Mouse (Mus musculus): ENCODE measurements around the gene Sla2. TPM values are rescaled to one million over a fixed set of nuclear protein-coding genes. Genes with fewer than 3 reads are reported as not detected.
"Not testable (repeated sequence)": the region's sequence is repeated elsewhere in the genome, so short reads cannot be mapped to it uniquely, and the experiment has no call there.

The Sla2 gene
- polyA plus RNA-seq, 1 experiment: 0.03 TPM

- no peak for TF ChIP-seq POLR2A (IDR thresholded peaks at IDR 0.05; ENCODE audit: borderline replicate concordance, extremely low read depth, insufficient read depth, insufficient read length, poor library complexity, severe bottlenecking)
- TF ChIP-seq CTCF (IDR thresholded peaks at IDR 0.05; ENCODE audit: borderline replicate concordance, extremely low read depth, insufficient read depth, insufficient read length): no peak
- DNase-seq (ENCODE audit: low read depth): peak; percentile 24
These were observed 43.7 kb downstream of the Sla2 start for GRCm38 (mm10) chr2:156843331-156843730.

GRCm38 (mm10) chr2:156842711-156843110, 44.3 kb downstream of the Sla2 start:
- DNase-seq (ENCODE audit: low read depth): peak; percentile 37

GRCm38 (mm10) chr2:156841841-156842706, 44.9 kb downstream of the Sla2 start:
- TF ChIP-seq CTCF (IDR thresholded peaks at IDR 0.05; ENCODE audit: borderline replicate concordance, extremely low read depth, insufficient read depth, insufficient read length): no peak
- TF ChIP-seq POLR2A (IDR thresholded peaks at IDR 0.05; ENCODE audit: borderline replicate concordance, extremely low read depth, insufficient read depth, insufficient read length, poor library complexity, severe bottlenecking): no peak
- peak; percentile 93 for DNase-seq (ENCODE audit: low read depth)

More at GRCm38 (mm10) chr2:156842711-156843110, 44.3 kb downstream of the Sla2 start:
- no peak for TF ChIP-seq CTCF (IDR thresholded peaks at IDR 0.05; ENCODE audit: borderline replicate concordance, extremely low read depth, insufficient read depth, insufficient read length)
- no peak for TF ChIP-seq POLR2A (IDR thresholded peaks at IDR 0.05; ENCODE audit: borderline replicate concordance, extremely low read depth, insufficient read depth, insufficient read length, poor library complexity, severe bottlenecking)

- TF ChIP-seq POLR2A (IDR thresholded peaks at IDR 0.05; ENCODE audit: borderline replicate concordance, extremely low read depth, insufficient read depth, insufficient read length, poor library complexity, severe bottlenecking) (0 out of 2 replicates have a peak, but pooled peaks have one; percentile 1), CTCF (IDR thresholded peaks at IDR 0.05; ENCODE audit: borderline replicate concordance, extremely low read depth, insufficient read depth, insufficient read length) (no peak)
- DNase-seq (ENCODE audit: low read depth): peak; percentile 73
These were observed 45.8 kb downstream of the Sla2 start for GRCm38 (mm10) chr2:156841028-156841840.

- peak; percentile 75 for DNase-seq (ENCODE audit: low read depth)
- no peak for TF ChIP-seq CTCF (IDR thresholded peaks at IDR 0.05; ENCODE audit: borderline replicate concordance, extremely low read depth, insufficient read depth, insufficient read length)
- no peak for TF ChIP-seq POLR2A (IDR thresholded peaks at IDR 0.05; ENCODE audit: borderline replicate concordance, extremely low read depth, insufficient read depth, insufficient read length, poor library complexity, severe bottlenecking)
These were observed 46.5 kb downstream of the Sla2 start for GRCm38 (mm10) chr2:156840301-156841027.

GRCm38 (mm10) chr2:156839319-156840191, 47.4 kb downstream of the Sla2 start, which contains the start of gene Tgif2:
Tgif2 (plus strand) TSS chr2:156840007.
- DNase-seq (ENCODE audit: low read depth): peak; percentile 94
- TF ChIP-seq CTCF (IDR thresholded peaks at IDR 0.05; ENCODE audit: borderline replicate concordance, extremely low read depth, insufficient read depth, insufficient read length) (no peak), POLR2A (IDR thresholded peaks at IDR 0.05; ENCODE audit: borderline replicate concordance, extremely low read depth, insufficient read depth, insufficient read length, poor library complexity, severe bottlenecking) (peak; percentile 33; the same call in 1 of the 2 replicates)

GRCm38 (mm10) chr2:156838839-156839238, 48.2 kb downstream of the Sla2 start:
- TF ChIP-seq CTCF (IDR thresholded peaks at IDR 0.05; ENCODE audit: borderline replicate concordance, extremely low read depth, insufficient read depth, insufficient read length): no peak
- TF ChIP-seq POLR2A (IDR thresholded peaks at IDR 0.05; ENCODE audit: borderline replicate concordance, extremely low read depth, insufficient read depth, insufficient read length, poor library complexity, severe bottlenecking): no peak
- no peak for DNase-seq (ENCODE audit: low read depth)

GRCm38 (mm10) chr2:156834336-156834735, 52.7 kb downstream of the Sla2 start:
- no peak for DNase-seq (ENCODE audit: low read depth)
- TF ChIP-seq POLR2A (IDR thresholded peaks at IDR 0.05; ENCODE audit: borderline replicate concordance, extremely low read depth, insufficient read depth, insufficient read length, poor library complexity, severe bottlenecking) (no peak), CTCF (IDR thresholded peaks at IDR 0.05; ENCODE audit: borderline replicate concordance, extremely low read depth, insufficient read depth, insufficient read length) (no peak)

GRCm38 (mm10) chr2:156825128-156825527, 61.9 kb downstream of the Sla2 start:
- not testable (repeated sequence) for DNase-seq (ENCODE audit: low read depth)

Other genes with a start within 250 kb of the Sla2 start
- 22.2 and 40.0 TPM in 2 replicates for gene Myl9, start 111.8 kb downstream of the Sla2 start, polyA plus RNA-seq (2012; rRNA removed)
- gene Tgif2, start 47.2 kb downstream of the Sla2 start, polyA plus RNA-seq (2012; rRNA removed): 32.5 and 43.0 TPM in 2 replicates
- gene 4930518I15Rik, start 29.2 kb downstream of the Sla2 start, polyA plus RNA-seq (2012; rRNA removed): 3.3 and 4.6 TPM in 2 replicates
- 118 and 143 TPM in 2 replicates for gene Rab5if, start 24.1 kb downstream of the Sla2 start, polyA plus RNA-seq (2012; rRNA removed)
- gene Ndrg3, start 104.9 kb upstream of the Sla2 start, polyA plus RNA-seq (2012; rRNA removed): 123 and 144 TPM in 2 replicates
- gene Dsn1, start 120.0 kb upstream of the Sla2 start, polyA plus RNA-seq (2012; rRNA removed): 12.6 and 17.3 TPM in 2 replicates
- 21.3 and 40.2 TPM in 2 replicates for gene Soga1, start 192.1 kb upstream of the Sla2 start, polyA plus RNA-seq (2012; rRNA removed)
- not detected in 2 replicates for gene Tldc2, start 199.9 kb upstream of the Sla2 start, polyA plus RNA-seq (2012; rRNA removed)
- gene Samhd1, start 248.1 kb upstream of the Sla2 start, polyA plus RNA-seq (2012; rRNA removed): 15.0 and 19.2 TPM in 2 replicates